In the genomic region with DNA sequence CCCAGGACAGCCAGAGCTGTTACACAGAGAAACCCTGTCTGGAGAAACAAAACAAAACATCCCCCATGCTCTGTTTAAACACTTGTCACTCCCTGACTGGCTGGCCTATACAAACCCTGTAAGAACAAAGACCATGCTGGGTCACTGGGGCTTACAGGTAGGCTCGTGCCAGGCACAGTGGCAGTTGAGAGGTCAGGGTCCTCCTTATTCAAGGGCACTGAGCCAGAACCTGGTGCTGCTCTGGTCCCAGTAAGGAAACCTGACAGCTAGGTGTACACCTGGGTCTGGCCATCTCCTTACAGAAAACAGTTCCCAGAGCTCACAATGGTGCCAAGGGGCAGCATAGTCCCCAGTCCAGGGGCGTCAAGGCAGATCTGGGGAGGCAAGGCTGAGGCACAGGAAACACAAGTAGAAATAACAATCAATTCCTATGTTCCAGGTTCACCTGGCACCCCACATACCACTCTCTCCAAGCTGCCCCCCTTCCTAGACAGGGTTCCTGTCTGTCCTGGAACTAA, we compare ENCODE assay signal across 8 mouse cellular contexts. TPM values are rescaled to one million over a fixed set of nuclear protein-coding genes. Genes with fewer than 3 reads are reported as not detected.
DNase-seq lines count a peak whose midpoint lies in the region; ATAC-seq and TF ChIP-seq lines count a peak whose summit lies in the region.
"Had no signal": no experiment of that assay in that cellular context is flagged by ENCODE, and none has a peak within 500 bp of the region (broad histone marks: within the 10 kb centered on the region; RNA-seq: fewer than 3 reads in every experiment).

No protein-coding gene starts in this region.

- H3K27ac ChIP-seq in neural tube, embryonic 11.5 days (ENCODE audit: low read depth, low read length), result no peak overlapping the region
- no peak overlapping the region for H3K27ac ChIP-seq in forebrain, embryonic 16.5 days (ENCODE audit: low read length)
- H3K27ac ChIP-seq in liver, embryonic 11.5 days (ENCODE audit: low read depth, low read length), result no peak overlapping the region; the same call in 1 of the 2 replicates
- peak overlapping the region; percentile 96; the same call in 1 of the 2 replicates for H3K27ac ChIP-seq in stomach, postnatal 0 days (replicated peaks)

- H3K4me2 ChIP-seq in neural tube, embryonic 11.5 days (ENCODE audit: low read depth), result peak overlapping the region; percentile 87
- peak overlapping the region; percentile 71 for H3K4me2 ChIP-seq in forebrain, embryonic 16.5 days (ENCODE audit: low read length)
- H3K4me2 ChIP-seq in liver, embryonic 11.5 days, result peak overlapping the region; percentile 87
- H3K4me2 ChIP-seq in stomach, postnatal 0 days (replicated peaks; ENCODE audit: low read depth), result peak overlapping the region; percentile 74

- no peak overlapping the region for H3K9ac ChIP-seq in neural tube, embryonic 11.5 days (ENCODE audit: low read length)
- H3K9ac ChIP-seq in forebrain, embryonic 16.5 days (replicated peaks; ENCODE audit: low read depth, low read length), result peak overlapping the region; percentile 94
- H3K9ac ChIP-seq in liver, embryonic 11.5 days (ENCODE audit: low read depth, low read length), result peak overlapping the region; percentile 99
- H3K9ac ChIP-seq in stomach, postnatal 0 days (ENCODE audit: low read length), result peak overlapping the region; percentile 96

- H3K4me3 ChIP-seq in neural tube, embryonic 11.5 days (ENCODE audit: low read depth, low read length), result no peak overlapping the region
- peak overlapping the region; percentile 94 for H3K4me3 ChIP-seq in forebrain, embryonic 16.5 days (replicated peaks; ENCODE audit: low read length)
- H3K4me3 ChIP-seq in liver, embryonic 11.5 days (ENCODE audit: low read depth, low read length), result peak overlapping the region; percentile 96
- H3K4me3 ChIP-seq in stomach, postnatal 0 days (ENCODE audit: low read depth, low read length), result peak overlapping the region; percentile 87; the same call in 1 of the 2 replicates

- TF ChIP-seq CTCF in stomach, postnatal 0 days (IDR thresholded peaks at IDR 0.05; ENCODE audit: low read depth), result no peak

- no peaks in the 10 kb centered on the region for H3K27me3 ChIP-seq in neural tube, embryonic 11.5 days (ENCODE audit: control insufficient read depth, insufficient read depth, low read length)
- no peaks in the 10 kb centered on the region for H3K27me3 ChIP-seq in forebrain, embryonic 16.5 days (replicated peaks; ENCODE audit: control insufficient read depth, insufficient read depth, low read length)
- no peaks in the 10 kb centered on the region for H3K27me3 ChIP-seq in liver, embryonic 11.5 days (replicated peaks; ENCODE audit: control insufficient read depth, insufficient read depth, low read length)
- no peaks in the 10 kb centered on the region for H3K27me3 ChIP-seq in stomach, postnatal 0 days (ENCODE audit: control insufficient read depth, insufficient read depth, low read length)

- H3K9me3 ChIP-seq in neural tube, embryonic 11.5 days (ENCODE audit: control insufficient read depth, low read length), result no peaks in the 10 kb centered on the region
- H3K9me3 ChIP-seq in forebrain, embryonic 16.5 days (ENCODE audit: control insufficient read depth, low read length), result no peaks in the 10 kb centered on the region
- H3K9me3 ChIP-seq in liver, embryonic 11.5 days (ENCODE audit: control insufficient read depth, low read length), result no peaks in the 10 kb centered on the region
- H3K9me3 ChIP-seq in stomach, postnatal 0 days (ENCODE audit: control insufficient read depth, low read length), result no peaks in the 10 kb centered on the region

- no peak for TF ChIP-seq EP300 in stomach, postnatal 0 days (optimal IDR thresholded peaks at IDR 0.05)

- peaks cover 11% of the 10 kb centered on the region for H3K36me3 ChIP-seq in neural tube, embryonic 11.5 days (ENCODE audit: control insufficient read depth, insufficient read depth, low read length)
- peaks cover 15% of the 10 kb centered on the region for H3K36me3 ChIP-seq in forebrain, embryonic 16.5 days (ENCODE audit: control insufficient read depth, insufficient read depth)
- H3K36me3 ChIP-seq in liver, embryonic 11.5 days (ENCODE audit: control insufficient read depth, insufficient read depth, low read length), result peaks cover 21% of the 10 kb centered on the region
- peaks cover 14% of the 10 kb centered on the region for H3K36me3 ChIP-seq in stomach, postnatal 0 days (ENCODE audit: control insufficient read depth, insufficient read depth, low read length)

- no peak for DNase-seq in neural tube, embryonic 11.5 days (ENCODE audit: low spot score)
- DNase-seq in neural tube, embryonic 10.5 days (ENCODE audit: extremely low spot score, low spot score), result no peak
- DNase-seq in liver, embryonic 11.5 days (ENCODE audit: low spot score), result no peak
- peak; percentile 30 for DNase-seq in stomach, postnatal 0 days (ENCODE audit: low spot score)
- DNase-seq in embryo, embryonic 10 days (ENCODE audit: low spot score), result no peak
- DNase-seq in cerebellum, adult 9-10 months, result no peak
- DNase-seq: thymus, postnatal 14 days had no signal

- peaks cover 22% of the 10 kb centered on the region for H3K4me1 ChIP-seq in neural tube, embryonic 11.5 days (ENCODE audit: control insufficient read depth, insufficient read depth, low read length)
- H3K4me1 ChIP-seq in forebrain, embryonic 16.5 days (replicated peaks; ENCODE audit: control insufficient read depth, insufficient read depth, low read length), result peaks cover 31% of the 10 kb centered on the region
- H3K4me1 ChIP-seq in liver, embryonic 11.5 days (replicated peaks; ENCODE audit: control insufficient read depth, insufficient read depth, low read length), result peaks cover 29% of the 10 kb centered on the region
- peaks cover 8% of the 10 kb centered on the region for H3K4me1 ChIP-seq in stomach, postnatal 0 days (replicated peaks; ENCODE audit: control insufficient read depth, insufficient read depth)

- no peak for ATAC-seq in neural tube, embryonic 11.5 days (ENCODE audit: insufficient read depth, low FRiP score, low TSS enrichment)
- no peak for ATAC-seq in forebrain, embryonic 16.5 days
- ATAC-seq in liver, embryonic 11.5 days (replicated peaks; ENCODE audit: low FRiP score), result no peak
- ATAC-seq in stomach, postnatal 0 days (ENCODE audit: low FRiP score, low TSS enrichment), result no peak

- WGBS in neural tube, embryonic 11.5 days, result 75% methylated on average over 2 of the region's 2 CpGs
- 57% methylated on average over 2 of the region's 2 CpGs for WGBS in forebrain, embryonic 16.5 days
- 72% methylated on average over 2 of the region's 2 CpGs for WGBS in liver, embryonic 11.5 days
- WGBS in stomach, postnatal 0 days, result 55% methylated on average over 2 of the region's 2 CpGs

RNA-seq across cellular contexts. Expression of a gene that starts 1.5 kb away (rescaled TPM):
- 99.7 and 101 TPM in 2 replicates for polyA plus RNA-seq in neural tube, embryonic 11.5 days (2014; fragmentation: Nextera tagmentation; extraction: Ambion mirVana)
- 85.8 and 87.2 TPM in 2 replicates for polyA plus RNA-seq in forebrain, embryonic 16.5 days (2015; fragmentation: Nextera tagmentation; extraction: Ambion mirVana)
- 105 and 119 TPM in 2 replicates for polyA plus RNA-seq in liver, embryonic 11.5 days (2014; fragmentation: Nextera tagmentation; extraction: Ambion mirVana)
- 60.0 and 68.6 TPM in 2 replicates for polyA plus RNA-seq in stomach, postnatal 0 days (2015; fragmentation: Nextera tagmentation; extraction: Ambion mirVana)

RNA-seq across cellular contexts. Expression of a gene that starts 10.4 kb away (rescaled TPM):
- polyA plus RNA-seq in neural tube, embryonic 11.5 days (2014; fragmentation: Nextera tagmentation; extraction: Ambion mirVana), result 0.20 and 0.84 TPM in 2 replicates
- polyA plus RNA-seq in forebrain, embryonic 16.5 days (2015; fragmentation: Nextera tagmentation; extraction: Ambion mirVana), result 0.25 and 0.73 TPM in 2 replicates
- 0.23 TPM in 1 of 2 replicates, not detected in the other for polyA plus RNA-seq in liver, embryonic 11.5 days (2014; fragmentation: Nextera tagmentation; extraction: Ambion mirVana)
- polyA plus RNA-seq in stomach, postnatal 0 days (2015; fragmentation: Nextera tagmentation; extraction: Ambion mirVana), result 13.5 and 14.9 TPM in 2 replicates

RNA-seq across cellular contexts. Expression of a gene that starts 11.8 kb away (rescaled TPM):
- 1.3 and 1.7 TPM in 2 replicates for polyA plus RNA-seq in neural tube, embryonic 11.5 days (2014; fragmentation: Nextera tagmentation; extraction: Ambion mirVana)
- 1.1 and 1.4 TPM in 2 replicates for polyA plus RNA-seq in forebrain, embryonic 16.5 days (2015; fragmentation: Nextera tagmentation; extraction: Ambion mirVana)
- polyA plus RNA-seq in liver, embryonic 11.5 days (2014; fragmentation: Nextera tagmentation; extraction: Ambion mirVana), result 1.8 and 2.6 TPM in 2 replicates
- 14.1 and 17.6 TPM in 2 replicates for polyA plus RNA-seq in stomach, postnatal 0 days (2015; fragmentation: Nextera tagmentation; extraction: Ambion mirVana)

RNA-seq across cellular contexts. Expression of a gene that starts 18.9 kb away (rescaled TPM):
- 29.5 and 34.1 TPM in 2 replicates for polyA plus RNA-seq in neural tube, embryonic 11.5 days (2014; fragmentation: Nextera tagmentation; extraction: Ambion mirVana)
- polyA plus RNA-seq in forebrain, embryonic 16.5 days (2015; fragmentation: Nextera tagmentation; extraction: Ambion mirVana), result 47.1 and 50.0 TPM in 2 replicates
- 36.5 and 41.5 TPM in 2 replicates for polyA plus RNA-seq in liver, embryonic 11.5 days (2014; fragmentation: Nextera tagmentation; extraction: Ambion mirVana)
- polyA plus RNA-seq in stomach, postnatal 0 days (2015; fragmentation: Nextera tagmentation; extraction: Ambion mirVana), result 16.5 and 20.6 TPM in 2 replicates

RNA-seq across cellular contexts. Expression of a gene that starts 25.5 kb away (rescaled TPM):
- 0.23 TPM in 1 of 2 replicates, not detected in the other for polyA plus RNA-seq in neural tube, embryonic 11.5 days (2014; fragmentation: Nextera tagmentation; extraction: Ambion mirVana)
- polyA plus RNA-seq in forebrain, embryonic 16.5 days (2015; fragmentation: Nextera tagmentation; extraction: Ambion mirVana), result 0.36 and 0.62 TPM in 2 replicates
- 1.5 and 1.7 TPM in 2 replicates for polyA plus RNA-seq in liver, embryonic 11.5 days (2014; fragmentation: Nextera tagmentation; extraction: Ambion mirVana)
- 0.04 and 0.15 TPM in 2 replicates for polyA plus RNA-seq in stomach, postnatal 0 days (2015; fragmentation: Nextera tagmentation; extraction: Ambion mirVana)
